Mouse (Mus musculus): ENCODE data around the gene Epha6. TPM values are rescaled to one million over a fixed set of nuclear protein-coding genes. Genes with fewer than 3 reads are reported as not detected.

Epha6 gene
- polyA plus RNA-seq, 1 experiment from 2014 or later, result 0.33 TPM

- Histone ChIP-seq H3K27ac (replicated peaks; ENCODE audit: low read depth, low read length) (no peak overlapping the region), H3K36me3 (ENCODE audit: control insufficient read depth, insufficient read depth, low read length) (no peaks in the 10 kb centered on the region), H3K4me2 (ENCODE audit: low read depth, severe bottlenecking) (no peak overlapping the region), H3K9me3 (ENCODE audit: control insufficient read depth, low read length) (no peaks in the 10 kb centered on the region), H3K9ac (ENCODE audit: low read length) (no peak overlapping the region), H3K27me3 (ENCODE audit: control insufficient read depth, insufficient read depth, low read length) (no peaks in the 10 kb centered on the region), H3K4me3 (ENCODE audit: low read depth, low read length) (no peak overlapping the region), H3K4me1 (ENCODE audit: control insufficient read depth, insufficient read depth, low read length) (no peaks in the 10 kb centered on the region)
- WGBS, result 78% methylated on average over 3 of the region's 3 CpGs
- DNase-seq (ENCODE audit: low spot score) (no peak), ATAC-seq (ENCODE audit: insufficient number of reproducible peaks, low FRiP score, low TSS enrichment, low read depth) (no peak)
Observed at GRCm38 (mm10) chr16:60121435-60121834, 483.9 kb downstream of the Epha6 start.

GRCm38 (mm10) chr16:60102210-60102609 is 503.1 kb downstream of the Epha6 start:
- Histone ChIP-seq H3K4me3 (ENCODE audit: low read depth, low read length) (no peak overlapping the region), H3K4me2 (ENCODE audit: low read depth, severe bottlenecking) (no peak overlapping the region), H3K9ac (ENCODE audit: low read length) (no peak overlapping the region), H3K36me3 (ENCODE audit: control insufficient read depth, insufficient read depth, low read length) (no peaks in the 10 kb centered on the region), H3K4me1 (ENCODE audit: control insufficient read depth, insufficient read depth, low read length) (no peaks in the 10 kb centered on the region), H3K27ac (replicated peaks; ENCODE audit: low read depth, low read length) (no peak overlapping the region), H3K9me3 (ENCODE audit: control insufficient read depth, low read length) (no peaks in the 10 kb centered on the region), H3K27me3 (ENCODE audit: control insufficient read depth, insufficient read depth, low read length) (no peaks in the 10 kb centered on the region)
- ATAC-seq (ENCODE audit: insufficient number of reproducible peaks, low FRiP score, low TSS enrichment, low read depth) (no peak), DNase-seq (ENCODE audit: low spot score) (no peak)
- 88% methylated on average over 3 of the region's 3 CpGs for WGBS

DNA sequence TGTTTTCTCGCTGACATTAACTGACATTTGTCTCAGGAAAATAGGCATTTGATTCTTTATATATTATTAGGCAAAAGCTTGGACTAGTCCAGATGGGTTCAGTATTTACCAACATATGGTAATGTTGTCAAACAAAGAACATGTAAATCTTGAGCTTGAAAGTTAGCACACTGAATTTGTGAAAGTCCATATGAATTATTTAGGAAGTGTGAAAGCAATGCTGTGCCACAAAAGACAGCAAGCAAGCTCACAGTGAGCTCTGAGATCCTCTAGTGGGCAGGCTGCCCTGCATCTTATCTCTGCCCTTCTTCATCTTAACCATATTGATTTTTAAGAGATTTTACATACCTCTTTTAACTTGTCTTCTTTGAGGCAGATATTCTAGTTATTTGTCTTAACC is 510.0 kb downstream of the Epha6 start:
- ATAC-seq (ENCODE audit: insufficient number of reproducible peaks, low FRiP score, low TSS enrichment, low read depth) (no peak), DNase-seq (ENCODE audit: low spot score) (no peak)
- H3K9ac ChIP-seq (ENCODE audit: low read length), result no peak overlapping the region
- H3K9me3 ChIP-seq (ENCODE audit: control insufficient read depth, low read length), result no peaks in the 10 kb centered on the region
- no peak overlapping the region for H3K27ac ChIP-seq (replicated peaks; ENCODE audit: low read depth, low read length)
- no peaks in the 10 kb centered on the region for H3K4me1 ChIP-seq (ENCODE audit: control insufficient read depth, insufficient read depth, low read length)
- no peaks in the 10 kb centered on the region for H3K36me3 ChIP-seq (ENCODE audit: control insufficient read depth, insufficient read depth, low read length)
- H3K4me3 ChIP-seq (ENCODE audit: low read depth, low read length), result no peak overlapping the region
- no peak overlapping the region for H3K4me2 ChIP-seq (ENCODE audit: low read depth, severe bottlenecking)
- WGBS, result 81% methylated on average over 1 of the region's 1 CpGs
- no peaks in the 10 kb centered on the region for H3K27me3 ChIP-seq (ENCODE audit: control insufficient read depth, insufficient read depth, low read length)

DNA sequence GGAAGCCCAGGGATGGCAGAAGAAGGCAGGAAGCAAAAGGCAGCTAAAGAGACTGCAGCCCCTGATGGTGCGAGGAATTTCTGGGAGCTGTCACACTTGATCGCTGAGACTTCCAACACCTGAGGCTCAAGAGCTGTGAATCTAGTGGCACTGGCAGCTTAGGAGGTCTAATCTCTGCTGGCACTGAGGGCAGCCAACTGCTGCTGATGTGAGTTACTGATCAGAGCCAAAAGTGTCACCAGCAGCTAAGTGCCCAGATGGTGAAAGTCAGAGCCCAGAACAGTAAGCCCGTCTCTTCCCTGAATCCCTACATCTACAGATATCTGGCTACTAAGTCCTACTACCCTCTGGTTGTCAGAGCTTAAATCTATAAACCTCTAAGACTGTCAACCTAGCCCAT is 518.4 kb downstream of the Epha6 start:
- H3K9ac ChIP-seq (ENCODE audit: low read length), result no peak overlapping the region
- no peak overlapping the region for H3K4me3 ChIP-seq (ENCODE audit: low read depth, low read length)
- no peaks in the 10 kb centered on the region for H3K27me3 ChIP-seq (ENCODE audit: control insufficient read depth, insufficient read depth, low read length)
- H3K36me3 ChIP-seq (ENCODE audit: control insufficient read depth, insufficient read depth, low read length), result no peaks in the 10 kb centered on the region
- no peaks in the 10 kb centered on the region for H3K4me1 ChIP-seq (ENCODE audit: control insufficient read depth, insufficient read depth, low read length)
- no peak overlapping the region for H3K4me2 ChIP-seq (ENCODE audit: low read depth, severe bottlenecking)
- no peak for ATAC-seq (ENCODE audit: insufficient number of reproducible peaks, low FRiP score, low TSS enrichment, low read depth)
- DNase-seq (ENCODE audit: low spot score), result no peak
- no peak overlapping the region for H3K27ac ChIP-seq (replicated peaks; ENCODE audit: low read depth, low read length)
- WGBS, result 77% methylated on average over 3 of the region's 3 CpGs
- no peaks in the 10 kb centered on the region for H3K9me3 ChIP-seq (ENCODE audit: control insufficient read depth, low read length)

DNA sequence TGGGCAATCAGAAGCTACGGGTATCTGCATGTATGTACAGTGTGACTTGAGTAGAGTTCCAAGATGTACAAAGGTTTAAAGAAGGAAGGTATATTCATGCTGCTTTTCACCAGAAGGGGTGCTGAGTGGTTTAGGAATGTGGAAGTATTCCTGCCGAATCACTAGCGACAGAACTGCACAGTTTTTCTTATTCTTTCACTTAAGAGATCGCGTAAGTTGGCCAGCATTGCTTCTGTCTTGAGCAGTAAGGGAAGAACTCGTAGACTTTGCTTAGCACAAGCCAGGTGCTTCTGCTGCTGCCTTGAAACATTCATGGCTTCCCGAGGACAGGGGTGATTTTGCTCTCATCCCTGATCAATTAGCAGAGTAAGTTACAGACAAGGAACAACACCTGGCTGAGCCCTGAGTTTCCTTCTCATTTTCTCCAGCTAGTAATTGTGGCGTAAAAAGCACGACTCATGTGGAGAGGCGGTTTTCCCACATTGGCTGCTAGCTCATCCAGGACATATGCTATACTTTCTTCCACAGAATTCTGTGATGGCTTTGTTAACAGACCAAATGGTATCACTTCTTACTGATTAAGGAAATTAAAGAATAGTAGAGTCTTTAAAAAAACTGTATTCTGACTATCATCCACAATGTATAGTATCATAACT is 534.7 kb downstream of the Epha6 start:
- Histone ChIP-seq H3K27ac (replicated peaks; ENCODE audit: low read depth, low read length) (no peak overlapping the region), H3K4me2 (ENCODE audit: low read depth, severe bottlenecking) (no peak overlapping the region), H3K36me3 (ENCODE audit: control insufficient read depth, insufficient read depth, low read length) (no peaks in the 10 kb centered on the region), H3K4me1 (ENCODE audit: control insufficient read depth, insufficient read depth, low read length) (no peaks in the 10 kb centered on the region), H3K27me3 (ENCODE audit: control insufficient read depth, insufficient read depth, low read length) (no peaks in the 10 kb centered on the region), H3K9ac (ENCODE audit: low read length) (no peak overlapping the region), H3K4me3 (ENCODE audit: low read depth, low read length) (no peak overlapping the region), H3K9me3 (ENCODE audit: control insufficient read depth, low read length) (no peaks in the 10 kb centered on the region; the same call in 1 of the 2 replicates)
- 82% methylated on average over 10 of the region's 10 CpGs for WGBS
- no peak for ATAC-seq (ENCODE audit: insufficient number of reproducible peaks, low FRiP score, low TSS enrichment, low read depth)
- no peak for DNase-seq (ENCODE audit: low spot score)

DNA sequence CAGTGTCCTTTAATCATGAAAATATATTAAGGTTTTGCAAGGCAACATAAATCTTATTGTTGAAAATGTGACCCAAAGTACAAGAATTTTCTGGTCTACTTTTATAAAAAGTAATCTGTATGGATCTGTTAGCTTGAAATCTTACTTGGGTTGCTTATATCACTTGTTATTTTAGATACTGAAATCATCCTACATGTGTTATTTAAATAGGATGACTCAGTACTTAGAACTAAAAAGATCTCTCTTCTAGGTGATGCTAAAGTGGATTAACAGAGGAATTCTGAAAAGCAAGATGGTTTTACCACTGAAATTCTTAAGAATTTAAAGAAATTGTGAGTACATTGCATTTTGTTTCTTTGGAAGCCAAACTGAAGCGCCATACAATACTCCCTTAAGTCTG is 561.5 kb downstream of the Epha6 start:
- no peaks in the 10 kb centered on the region for H3K4me1 ChIP-seq (ENCODE audit: control insufficient read depth, insufficient read depth, low read length)
- WGBS, result 80% methylated on average over 1 of the region's 1 CpGs
- no peak for DNase-seq (ENCODE audit: low spot score)
- ATAC-seq (ENCODE audit: insufficient number of reproducible peaks, low FRiP score, low TSS enrichment, low read depth), result no peak
- H3K27me3 ChIP-seq (ENCODE audit: control insufficient read depth, insufficient read depth, low read length), result no peaks in the 10 kb centered on the region
- no peaks in the 10 kb centered on the region for H3K9me3 ChIP-seq (ENCODE audit: control insufficient read depth, low read length)
- H3K4me3 ChIP-seq (ENCODE audit: low read depth, low read length), result no peak overlapping the region
- H3K4me2 ChIP-seq (ENCODE audit: low read depth, severe bottlenecking), result no peak overlapping the region
- H3K36me3 ChIP-seq (ENCODE audit: control insufficient read depth, insufficient read depth, low read length), result no peaks in the 10 kb centered on the region
- H3K27ac ChIP-seq (replicated peaks; ENCODE audit: low read depth, low read length), result no peak overlapping the region
- H3K9ac ChIP-seq (ENCODE audit: low read length), result no peak overlapping the region

GRCm38 (mm10) chr16:60028381-60028780 is 577.0 kb downstream of the Epha6 start:
- WGBS, result 67% methylated on average over 1 of the region's 1 CpGs
- H3K4me1 ChIP-seq (ENCODE audit: control insufficient read depth, insufficient read depth, low read length), result no peaks in the 10 kb centered on the region

GRCm38 (mm10) chr16:60006857-60007568 is 598.3 kb downstream of the Epha6 start:
- Histone ChIP-seq H3K9me3 (ENCODE audit: control insufficient read depth, low read length) (no peaks in the 10 kb centered on the region), H3K4me1 (ENCODE audit: control insufficient read depth, insufficient read depth, low read length) (no peaks in the 10 kb centered on the region), H3K4me2 (ENCODE audit: low read depth, severe bottlenecking) (no peak overlapping the region), H3K27me3 (ENCODE audit: control insufficient read depth, insufficient read depth, low read length) (no peaks in the 10 kb centered on the region), H3K4me3 (ENCODE audit: low read depth, low read length) (no peak overlapping the region), H3K9ac (ENCODE audit: low read length) (no peak overlapping the region), H3K36me3 (ENCODE audit: control insufficient read depth, insufficient read depth, low read length) (no peaks in the 10 kb centered on the region), H3K27ac (replicated peaks; ENCODE audit: low read depth, low read length) (no peak overlapping the region)
- DNase-seq (ENCODE audit: low spot score) (no peak), ATAC-seq (ENCODE audit: insufficient number of reproducible peaks, low FRiP score, low TSS enrichment, low read depth) (no peak)
- 71% methylated on average over 2 of the region's 2 CpGs for WGBS

More at GRCm38 (mm10) chr16:60028381-60028780, 577.0 kb downstream of the Epha6 start:
- no peak overlapping the region for H3K27ac ChIP-seq (replicated peaks; ENCODE audit: low read depth, low read length)
- H3K9me3 ChIP-seq (ENCODE audit: control insufficient read depth, low read length), result no peaks in the 10 kb centered on the region
- DNase-seq (ENCODE audit: low spot score) (no peak), ATAC-seq (ENCODE audit: insufficient number of reproducible peaks, low FRiP score, low TSS enrichment, low read depth) (no peak)
- no peaks in the 10 kb centered on the region for H3K27me3 ChIP-seq (ENCODE audit: control insufficient read depth, insufficient read depth, low read length)
- H3K4me3 ChIP-seq (ENCODE audit: low read depth, low read length), result no peak overlapping the region
- H3K36me3 ChIP-seq (ENCODE audit: control insufficient read depth, insufficient read depth, low read length), result no peaks in the 10 kb centered on the region
- H3K4me2 ChIP-seq (ENCODE audit: low read depth, severe bottlenecking), result no peak overlapping the region
- no peak overlapping the region for H3K9ac ChIP-seq (ENCODE audit: low read length)

Data from limb, embryonic 11.5 days (tissue).